Mouse (Mus musculus): ENCODE measurements around the gene Dntt. TPM values are rescaled to one million over a fixed set of nuclear protein-coding genes. Genes with fewer than 3 reads are reported as not detected.

Dntt gene
- polyA plus RNA-seq, 1 experiment from 2014 or later: not detected

GRCm38 (mm10) chr19:41039110-41039509 is 10.0 kb downstream of the Dntt start:
- Histone ChIP-seq H3K4me1 (peaks cover 3% of the 10 kb centered on the region; the same call in 1 of the 2 replicates), H3K4me3 (no peak overlapping the region), H3K4me2 (replicated peaks) (no peak overlapping the region), H3K27ac (no peak overlapping the region), H3K36me3 (no peaks in the 10 kb centered on the region), H3K27me3 (0 out of 2 replicates have a peak, but pooled peaks cover 4% of the 10 kb centered on the region), H3K9me3 (no peaks in the 10 kb centered on the region), H3K9ac (no peak overlapping the region)
- no peak for ATAC-seq (ENCODE audit: low FRiP score, low read depth)
- WGBS: 84% methylated on average over 7 of the region's 7 CpGs

- no peak overlapping the region for H3K9ac ChIP-seq
- H3K4me2 ChIP-seq (replicated peaks): no peak overlapping the region
- H3K36me3 ChIP-seq: no peaks in the 10 kb centered on the region
- 46% methylated on average over 10 of the region's 10 CpGs for WGBS
- H3K4me1 ChIP-seq: no peaks in the 10 kb centered on the region
- H3K27ac ChIP-seq: no peak overlapping the region
- H3K9me3 ChIP-seq: no peaks in the 10 kb centered on the region
- ATAC-seq (ENCODE audit: low FRiP score, low read depth): no peak
- no peaks in the 10 kb centered on the region for H3K27me3 ChIP-seq
- H3K4me3 ChIP-seq: no peak overlapping the region
Measured at GRCm38 (mm10) chr19:41045091-41045770, 16.2 kb downstream of the Dntt start.

- H3K9me3 ChIP-seq: no peaks in the 10 kb centered on the region
- no peak overlapping the region for H3K9ac ChIP-seq
- no peaks in the 10 kb centered on the region for H3K36me3 ChIP-seq
- ATAC-seq (ENCODE audit: low FRiP score, low read depth): no peak
- WGBS: 86% methylated on average over 9 of the region's 9 CpGs
- no peak overlapping the region for H3K4me2 ChIP-seq (replicated peaks)
- H3K27ac ChIP-seq: no peak overlapping the region
- no peak overlapping the region for H3K4me3 ChIP-seq
- no peaks in the 10 kb centered on the region for H3K27me3 ChIP-seq
- no peaks in the 10 kb centered on the region for H3K4me1 ChIP-seq
Measured at GRCm38 (mm10) chr19:41047437-41048186, 18.5 kb downstream of the Dntt start.

DNA sequence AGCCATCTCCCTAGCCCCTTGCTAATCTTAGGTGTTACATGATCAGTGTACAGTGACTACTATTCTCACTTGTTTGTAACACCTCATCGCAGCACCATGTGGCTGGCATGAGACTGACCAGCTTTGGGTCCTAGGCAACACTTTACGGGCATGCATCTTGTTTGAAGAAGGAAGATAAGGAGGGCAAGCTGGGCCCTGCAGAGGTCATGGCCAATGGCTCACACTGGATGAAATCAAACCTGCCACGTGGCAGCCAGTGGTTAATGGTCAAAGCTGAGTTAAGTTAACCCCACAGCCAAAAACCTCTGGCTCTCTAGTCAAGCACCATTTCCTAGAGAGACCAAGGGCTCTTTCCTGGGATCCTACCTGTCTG is 19.1 kb downstream of the Dntt start:
- Histone ChIP-seq H3K36me3 (no peaks in the 10 kb centered on the region), H3K4me1 (no peaks in the 10 kb centered on the region), H3K9ac (no peak overlapping the region), H3K4me3 (no peak overlapping the region), H3K27me3 (no peaks in the 10 kb centered on the region), H3K27ac (no peak overlapping the region), H3K9me3 (no peaks in the 10 kb centered on the region), H3K4me2 (replicated peaks) (no peak overlapping the region)
- no peak for ATAC-seq (ENCODE audit: low FRiP score, low read depth)
- 75% methylated on average over 3 of the region's 3 CpGs for WGBS

DNA sequence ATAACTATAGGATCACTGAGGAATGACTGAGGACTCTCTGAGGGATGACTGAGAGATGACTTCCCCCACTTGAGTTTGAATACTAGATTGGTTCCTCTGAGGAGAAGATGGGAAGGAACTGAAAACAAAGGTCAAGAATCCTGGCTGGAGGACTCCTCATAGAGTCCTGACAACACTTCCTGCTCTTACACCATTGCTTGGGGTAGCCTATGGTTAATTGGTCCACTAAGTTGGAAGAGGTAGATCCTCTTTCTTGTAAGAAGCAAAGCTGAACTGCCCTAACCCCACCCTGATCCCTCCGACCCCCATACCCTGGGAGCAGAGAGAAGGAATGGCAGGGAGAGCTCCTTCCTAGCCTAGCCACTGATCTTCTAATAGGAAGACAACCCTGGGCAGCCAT is 22.6 kb downstream of the Dntt start:
- ATAC-seq (ENCODE audit: low FRiP score, low read depth): no peak
- 90% methylated on average over 1 of the region's 1 CpGs for WGBS
- no peaks in the 10 kb centered on the region for H3K36me3 ChIP-seq

DNA sequence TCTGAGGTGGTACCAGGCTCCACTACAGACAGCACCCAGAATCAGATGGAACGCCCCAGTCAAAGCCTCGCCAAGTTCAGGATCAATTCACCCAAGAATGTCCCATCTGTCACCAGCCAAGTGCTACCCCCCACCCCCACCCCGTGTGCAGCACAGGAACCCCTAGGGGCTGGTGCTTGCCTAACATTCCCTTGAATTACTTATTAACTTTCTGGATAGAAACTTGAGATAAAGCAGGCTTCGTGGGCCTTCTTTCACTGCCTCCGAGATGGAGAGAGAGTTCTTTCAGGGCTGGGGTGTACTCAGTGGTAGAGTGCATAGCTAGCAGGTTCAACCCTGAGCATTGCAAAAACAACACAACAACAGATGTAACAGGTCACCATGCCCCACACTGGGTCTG is 23.2 kb downstream of the Dntt start:
- no peak for ATAC-seq (ENCODE audit: low FRiP score, low read depth)
- Histone ChIP-seq H3K4me1 (no peaks in the 10 kb centered on the region), H3K9me3 (no peaks in the 10 kb centered on the region), H3K4me3 (no peak overlapping the region), H3K27ac (no peak overlapping the region), H3K36me3 (no peaks in the 10 kb centered on the region), H3K27me3 (no peaks in the 10 kb centered on the region), H3K9ac (no peak overlapping the region), H3K4me2 (replicated peaks) (no peak overlapping the region)
- WGBS: 71% methylated on average over 5 of the region's 5 CpGs

More for the DNA sequence above, 22.6 kb downstream of the Dntt start:
- Histone ChIP-seq H3K9ac (no peak overlapping the region), H3K4me1 (no peaks in the 10 kb centered on the region), H3K9me3 (no peaks in the 10 kb centered on the region), H3K4me3 (no peak overlapping the region), H3K27ac (no peak overlapping the region), H3K27me3 (no peaks in the 10 kb centered on the region), H3K4me2 (replicated peaks) (no peak overlapping the region)

GRCm38 (mm10) chr19:41053530-41053929 is 24.5 kb downstream of the Dntt start:
- no peak for ATAC-seq (ENCODE audit: low FRiP score, low read depth)
- WGBS: 34% methylated on average over 10 of the region's 10 CpGs
- no peak overlapping the region for H3K27ac ChIP-seq
- no peaks in the 10 kb centered on the region for H3K27me3 ChIP-seq
- H3K9ac ChIP-seq: no peak overlapping the region
- H3K9me3 ChIP-seq: no peaks in the 10 kb centered on the region
- H3K4me3 ChIP-seq: no peak overlapping the region
- no peaks in the 10 kb centered on the region for H3K4me1 ChIP-seq
- H3K36me3 ChIP-seq: no peaks in the 10 kb centered on the region
- H3K4me2 ChIP-seq (replicated peaks): no peak overlapping the region

- Histone ChIP-seq H3K27ac (no peak overlapping the region), H3K9ac (no peak overlapping the region), H3K4me1 (no peaks in the 10 kb centered on the region), H3K4me3 (no peak overlapping the region), H3K27me3 (no peaks in the 10 kb centered on the region), H3K9me3 (no peaks in the 10 kb centered on the region), H3K36me3 (no peaks in the 10 kb centered on the region), H3K4me2 (replicated peaks) (no peak overlapping the region)
- no peak for ATAC-seq (ENCODE audit: low FRiP score, low read depth)
- 64% methylated on average over 4 of the region's 4 CpGs for WGBS
Measured at GRCm38 (mm10) chr19:41054702-41055101, 25.6 kb downstream of the Dntt start.

- WGBS: 10% methylated on average over 8 of the region's 8 CpGs
- Histone ChIP-seq H3K36me3 (no peaks in the 10 kb centered on the region), H3K9me3 (no peaks in the 10 kb centered on the region)
Measured at GRCm38 (mm10) chr19:41071500-41071899, 42.4 kb downstream of the Dntt start.

GRCm38 (mm10) chr19:41073746-41074455 is 44.8 kb downstream of the Dntt start:
- Histone ChIP-seq H3K4me3 (no peak overlapping the region), H3K9ac (no peak overlapping the region), H3K36me3 (no peaks in the 10 kb centered on the region), H3K27me3 (no peaks in the 10 kb centered on the region), H3K27ac (no peak overlapping the region), H3K4me2 (replicated peaks) (no peak overlapping the region), H3K4me1 (no peaks in the 10 kb centered on the region), H3K9me3 (no peaks in the 10 kb centered on the region)
- 89% methylated on average over 14 of the region's 14 CpGs for WGBS
- ATAC-seq (ENCODE audit: low FRiP score, low read depth): no peak

More at GRCm38 (mm10) chr19:41071500-41071899, 42.4 kb downstream of the Dntt start:
- Histone ChIP-seq H3K27me3 (no peaks in the 10 kb centered on the region), H3K4me3 (no peak overlapping the region), H3K4me1 (no peaks in the 10 kb centered on the region), H3K4me2 (replicated peaks) (no peak overlapping the region), H3K27ac (no peak overlapping the region), H3K9ac (no peak overlapping the region)
- 0 out of 2 replicates have a peak, but pooled peaks have one; percentile 36 for ATAC-seq (ENCODE audit: low FRiP score, low read depth)

GRCm38 (mm10) chr19:41076906-41077305 is 47.8 kb downstream of the Dntt start, which contains the start of gene Opalin:
Gene Opalin, minus strand, starts transcription at chr19:41077113.
- H3K4me2 ChIP-seq (replicated peaks): no peak within 1 kb of the TSS
- H3K4me3 ChIP-seq: no peak within 1 kb of the TSS
- no peak for ATAC-seq (ENCODE audit: low FRiP score, low read depth)
- H3K27ac ChIP-seq: no peak within 1 kb of the TSS
- no peaks in the 10 kb centered on the region for H3K27me3 ChIP-seq
- no peaks in the 10 kb centered on the region for H3K4me1 ChIP-seq
- 85% methylated on average over 3 of the region's 3 CpGs for WGBS
- H3K9ac ChIP-seq: no peak within 1 kb of the TSS
- H3K36me3 ChIP-seq: no peaks in the 10 kb centered on the region
- H3K9me3 ChIP-seq: no peaks in the 10 kb centered on the region

DNA sequence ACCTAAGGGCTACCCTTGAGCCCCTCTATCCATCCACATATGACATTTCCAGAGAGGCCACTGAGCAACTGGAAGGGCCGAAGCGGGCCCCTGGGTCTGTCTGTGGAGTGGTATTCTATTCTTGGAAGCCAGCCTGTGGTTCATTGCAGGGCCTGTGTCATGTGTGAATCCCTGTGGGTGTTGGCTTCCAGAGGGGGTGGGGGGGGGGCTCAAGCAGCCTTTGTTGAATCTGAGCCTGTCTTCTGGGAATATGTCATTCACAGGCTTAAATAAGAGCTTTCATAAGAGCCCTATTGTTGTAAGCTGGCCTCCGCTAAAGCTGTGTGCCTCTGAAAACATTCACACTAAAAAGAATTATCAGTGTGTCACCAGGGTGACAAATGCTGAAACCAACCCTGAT is 52.5 kb downstream of the Dntt start:
- H3K9me3 ChIP-seq: no peaks in the 10 kb centered on the region
- H3K4me2 ChIP-seq (replicated peaks): no peak overlapping the region
- H3K27me3 ChIP-seq: no peaks in the 10 kb centered on the region
- no peaks in the 10 kb centered on the region for H3K36me3 ChIP-seq
- H3K27ac ChIP-seq: no peak overlapping the region
- 0 out of 2 replicates have a peak, but pooled peaks have one; percentile 28 for ATAC-seq (ENCODE audit: low FRiP score, low read depth)
- WGBS: 73% methylated on average over 3 of the region's 3 CpGs
- H3K4me1 ChIP-seq: no peaks in the 10 kb centered on the region
- H3K4me3 ChIP-seq: no peak overlapping the region
- H3K9ac ChIP-seq: no peak overlapping the region

All from limb, embryonic 13.5 days (tissue).